Mouse (Mus musculus): ENCODE data around the gene Tlr5. TPM values are rescaled to one million over a fixed set of nuclear protein-coding genes. Genes with fewer than 3 reads are reported as not detected.

Gene Tlr5
- total RNA-seq (2022), result under 1 TPM; 0.16 to 0.94 (median 0.64) TPM

- no peak for DNase-seq (ENCODE audit: low spot score in 2 of 2)
Observed at GRCm38 (mm10) chr1:182954287-182955046, at the start of gene Tlr5. Gene Tlr5 (plus strand): TSS chr1:182954788.

DNA sequence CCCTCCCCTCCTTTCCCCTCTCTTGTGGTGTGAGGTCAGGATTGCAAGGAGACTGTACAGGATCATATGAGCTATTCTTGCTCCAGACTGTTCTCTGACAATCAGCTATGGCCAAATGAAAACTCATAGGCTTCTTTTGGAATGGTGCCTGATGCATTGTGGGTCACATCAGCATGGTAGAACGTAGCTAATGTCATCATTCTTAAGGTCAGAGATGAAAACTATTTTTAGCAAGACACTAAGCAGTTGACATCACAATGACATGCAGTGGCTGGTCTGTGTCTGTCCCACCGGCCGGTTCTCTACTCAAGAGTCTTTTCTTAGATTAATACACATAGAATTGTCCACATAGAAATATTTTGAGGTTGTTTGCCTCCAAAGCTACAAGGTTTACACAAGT is 48.9 kb upstream of the Tlr5 start:
- DNase-seq (ENCODE audit: low spot score in 2 of 2), result no peak

DNA sequence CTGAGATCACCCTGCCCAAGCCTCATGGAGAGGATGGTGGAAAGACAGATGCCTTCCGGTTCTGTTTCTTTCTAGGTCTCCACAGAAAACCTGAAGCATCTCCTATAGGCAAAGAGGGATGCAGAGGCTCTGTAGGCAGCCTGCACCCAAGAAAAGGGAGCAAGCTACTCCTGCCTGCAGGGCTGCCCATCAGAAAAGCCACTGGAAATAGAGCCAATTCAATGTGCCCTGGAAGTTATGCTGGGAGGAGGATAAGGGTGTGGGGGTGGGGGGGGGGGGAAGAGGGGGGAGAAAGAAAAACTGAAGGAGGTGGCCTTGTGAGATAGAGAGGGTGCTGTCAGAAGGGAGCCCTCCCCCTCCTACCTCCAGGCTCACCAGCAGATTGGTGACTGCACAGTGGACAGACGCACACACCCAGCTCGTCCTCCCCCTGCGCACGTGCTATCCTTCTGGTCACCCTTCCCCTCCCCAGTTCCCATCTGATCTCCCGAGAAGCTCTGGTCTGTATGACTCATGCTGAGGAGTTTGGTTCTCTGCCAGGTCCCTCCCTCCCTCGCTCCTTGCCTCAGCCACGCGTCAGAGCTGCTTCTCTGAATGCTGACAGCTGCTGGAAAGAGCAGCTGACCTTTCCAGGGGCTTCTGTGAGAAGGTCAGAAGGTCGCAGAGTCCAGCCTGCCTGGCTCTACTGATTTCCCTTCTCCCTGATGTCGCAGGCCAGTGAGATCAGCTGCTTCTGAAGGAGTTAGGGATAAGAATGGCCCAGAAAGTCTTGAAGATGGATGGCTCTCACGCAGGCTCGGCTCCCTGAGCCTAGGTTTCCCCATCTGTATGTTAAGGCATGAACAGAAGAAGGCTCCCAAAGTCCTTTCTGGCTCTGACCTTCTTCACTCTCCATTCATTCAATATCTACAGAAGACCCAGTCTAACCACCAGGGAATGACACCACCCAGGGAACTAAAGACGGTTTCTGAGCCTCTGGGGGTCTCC is 46.2 kb upstream of the Tlr5 start:
- DNase-seq (ENCODE audit: low spot score in 2 of 2), result peak; percentile 76 to 95

- no peak for DNase-seq (ENCODE audit: low spot score in 2 of 2)
Observed at GRCm38 (mm10) chr1:182909066-182909465, 45.5 kb upstream of the Tlr5 start.

DNA sequence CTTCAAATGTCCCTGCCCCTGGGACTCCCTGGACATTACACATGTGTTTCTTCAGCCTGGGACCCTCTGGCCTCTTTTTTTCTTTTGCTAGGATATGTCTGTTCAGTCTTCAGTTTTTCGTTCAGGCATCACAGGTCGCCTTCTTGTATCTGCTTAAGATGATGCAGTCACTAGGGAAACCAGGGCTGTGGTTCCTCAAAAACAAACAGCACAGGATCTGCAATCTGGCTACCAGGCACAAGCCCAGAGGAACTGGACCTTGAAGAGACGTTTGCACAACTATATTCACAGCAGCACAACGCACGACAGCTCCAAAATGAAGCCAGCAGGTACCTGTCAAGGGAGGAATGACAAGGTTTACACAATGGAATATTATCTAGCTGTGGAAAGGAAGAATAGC is 45.0 kb upstream of the Tlr5 start:
- no peak for DNase-seq (ENCODE audit: low spot score in 2 of 2)

DNA sequence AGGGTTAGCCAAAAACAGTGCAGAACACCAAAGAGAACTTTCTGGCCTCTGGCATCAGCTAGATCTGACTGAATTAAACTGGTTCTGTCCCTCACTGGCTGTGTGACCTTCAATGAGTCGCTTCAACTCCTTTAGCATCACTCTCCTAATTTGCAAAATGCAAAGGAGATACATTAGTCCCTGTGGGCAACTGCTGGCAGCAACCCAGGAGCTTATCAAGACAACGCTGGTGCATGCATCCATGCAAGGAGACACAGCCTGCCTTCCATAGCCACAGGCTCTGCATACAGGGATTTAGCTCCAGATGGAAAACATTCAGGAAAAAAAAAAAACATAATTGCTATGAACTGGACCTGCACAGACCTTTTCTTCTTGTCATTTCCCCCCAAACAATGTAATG is 42.0 kb upstream of the Tlr5 start:
- DNase-seq (ENCODE audit: low spot score in 2 of 2), result no peak

DNA sequence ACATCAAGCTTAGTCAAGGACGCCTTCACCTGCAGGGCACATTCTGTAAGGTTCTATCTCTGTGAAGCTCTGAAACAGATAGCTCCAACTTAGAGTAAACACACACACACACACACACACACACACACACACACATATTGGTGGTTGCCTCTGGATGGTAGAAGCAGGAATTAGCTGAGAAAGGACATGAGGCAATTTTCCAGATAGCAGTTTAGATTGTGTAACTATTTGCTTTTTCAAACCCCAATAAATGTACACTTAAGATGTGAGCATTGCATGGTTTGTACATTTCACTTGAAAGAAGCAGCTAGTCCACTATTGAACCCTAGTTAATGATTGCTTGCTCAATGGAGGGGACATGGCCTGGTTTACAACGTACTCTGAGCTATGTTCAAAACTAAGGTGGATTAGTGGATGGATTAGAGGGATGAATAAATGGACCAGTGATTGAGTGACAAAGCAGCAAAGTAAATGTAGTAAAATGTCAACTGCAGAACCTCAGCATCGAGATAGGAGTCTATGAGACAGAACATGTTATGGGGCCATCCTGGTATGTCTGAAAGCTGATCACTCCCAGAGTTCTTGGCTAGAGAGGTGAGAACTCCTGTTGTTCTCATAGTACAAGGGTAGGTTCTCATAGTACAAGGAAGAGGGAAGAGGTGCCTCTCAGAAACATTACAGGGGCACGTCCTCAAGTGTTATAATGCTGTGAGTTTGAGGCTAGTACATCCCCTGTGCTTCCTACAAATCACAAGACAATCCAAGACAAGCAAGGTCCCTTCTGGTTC is 40.3 kb upstream of the Tlr5 start:
- DNase-seq (ENCODE audit: low spot score in 2 of 2), result no peak

GRCm38 (mm10) chr1:182916166-182916565 is 38.4 kb upstream of the Tlr5 start:
- DNase-seq (ENCODE audit: low spot score in 2 of 2), result no peak

DNA sequence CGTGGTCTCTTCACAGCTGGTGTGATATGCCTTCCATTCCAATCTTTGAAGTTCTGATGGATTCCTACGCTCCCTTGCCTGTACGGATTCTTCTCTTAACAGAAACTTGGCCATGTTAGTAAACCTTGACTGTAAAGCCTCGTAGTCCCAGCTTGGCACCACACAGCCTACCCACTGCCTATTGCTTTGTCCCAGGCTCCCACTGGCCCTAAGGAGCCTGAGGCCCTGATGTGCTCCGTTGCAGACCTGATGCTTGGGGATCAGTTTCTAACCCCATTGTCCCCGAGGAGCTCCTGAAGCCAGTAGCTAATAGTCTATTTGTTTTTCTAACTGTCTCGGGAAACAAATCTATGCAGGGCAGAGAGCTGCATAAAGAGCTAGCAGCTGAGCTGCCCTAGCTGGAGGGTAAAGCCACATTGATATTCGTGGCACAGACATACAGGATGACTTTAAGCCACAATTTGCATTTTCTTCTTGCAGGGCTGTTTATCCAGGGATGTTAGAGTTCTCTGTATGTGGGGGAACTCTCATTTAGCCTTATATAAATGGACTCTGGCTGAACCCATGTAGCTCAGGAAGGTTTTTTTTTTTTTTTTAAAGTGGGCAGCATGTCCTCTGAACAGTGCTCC is 35.8 kb upstream of the Tlr5 start:
- DNase-seq (ENCODE audit: low spot score in 2 of 2), result no peak

DNA sequence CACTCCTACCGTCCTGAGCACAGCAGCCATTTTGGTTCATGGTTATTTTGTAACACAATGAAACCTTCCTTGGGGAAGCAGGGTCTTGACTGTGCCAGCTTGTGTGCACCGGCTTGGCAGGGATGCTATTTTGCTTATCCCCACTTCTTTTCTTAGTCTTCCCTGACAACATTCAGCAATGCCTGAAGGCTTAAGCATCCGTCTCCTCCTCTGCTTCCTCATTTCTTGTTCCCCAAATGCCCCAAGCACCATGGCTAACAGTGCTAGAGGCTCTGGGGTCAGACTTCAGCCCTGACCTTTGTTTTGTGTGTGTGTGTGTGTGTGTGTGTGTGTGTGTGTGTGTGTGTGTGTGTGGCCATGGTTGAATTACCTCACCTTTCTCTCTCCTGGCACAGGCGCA is 31.8 kb upstream of the Tlr5 start:
- no peak for DNase-seq (ENCODE audit: low spot score in 2 of 2)

DNA sequence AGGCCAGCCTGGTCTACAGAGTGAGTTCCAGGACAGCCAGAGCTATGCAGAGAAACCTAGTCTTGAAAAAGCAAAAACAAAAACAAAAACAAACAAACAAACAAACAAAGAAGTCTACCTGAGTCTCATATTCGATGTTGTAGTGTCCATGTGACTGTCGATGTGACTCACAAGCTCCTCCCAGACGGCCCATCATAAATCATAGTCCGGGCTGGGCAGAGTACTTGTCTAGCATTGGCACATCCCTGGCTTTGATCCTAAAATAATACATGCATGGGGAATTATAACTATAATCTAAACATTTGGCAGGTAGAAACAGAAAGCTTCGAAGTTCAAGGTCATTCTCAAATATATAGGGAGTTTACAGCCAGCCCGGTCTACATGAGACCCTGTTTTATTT is 28.1 kb upstream of the Tlr5 start:
- no peak for DNase-seq (ENCODE audit: low spot score in 2 of 2)

DNA sequence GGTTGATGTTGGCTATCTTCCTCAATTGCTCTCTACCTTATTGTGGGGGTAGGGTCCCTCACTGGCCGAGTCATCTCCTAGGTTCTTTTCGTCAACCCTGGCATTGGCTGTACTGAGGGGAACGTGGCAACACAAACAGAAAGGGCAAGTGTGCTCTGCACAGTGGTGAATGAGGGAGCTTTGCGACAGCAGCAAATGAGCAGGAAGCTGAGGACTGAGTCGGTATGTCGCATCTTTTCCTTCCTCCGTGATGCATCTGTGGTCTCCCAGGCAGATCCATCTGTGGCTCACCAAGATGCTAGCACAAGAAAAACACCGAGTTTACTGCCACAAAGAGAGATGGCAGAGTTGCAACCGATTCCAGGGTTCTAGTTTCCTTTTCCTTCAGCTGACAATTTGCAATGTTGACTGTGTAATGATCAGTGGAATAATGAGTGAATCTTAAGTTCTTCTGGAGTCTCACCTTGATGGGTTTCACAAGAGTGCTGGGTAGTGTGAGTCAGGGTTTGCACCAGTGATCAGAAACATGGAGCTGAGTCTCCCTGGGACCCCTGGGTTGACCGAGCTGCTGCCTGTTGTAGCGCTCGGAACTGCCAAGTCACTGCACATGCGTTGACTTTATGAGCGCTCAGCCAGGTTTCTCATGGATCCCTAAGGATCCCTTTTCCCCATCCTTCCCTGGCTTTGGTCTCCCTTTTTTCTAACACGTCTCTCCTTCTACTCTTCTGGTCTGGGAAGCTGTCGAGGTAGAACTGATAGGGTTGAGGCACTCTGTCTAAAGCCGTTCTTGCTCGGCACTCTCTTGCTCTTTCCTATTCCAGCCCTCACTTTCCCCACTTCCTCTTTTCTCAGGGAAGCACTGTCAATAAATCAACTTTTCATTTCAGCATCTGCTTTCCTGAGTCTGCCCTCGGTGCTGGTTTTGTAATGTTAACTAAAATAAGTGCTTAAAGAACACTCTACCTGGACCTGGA is 26.4 kb upstream of the Tlr5 start:
- DNase-seq (ENCODE audit: low spot score in 2 of 2), result no peak

DNA sequence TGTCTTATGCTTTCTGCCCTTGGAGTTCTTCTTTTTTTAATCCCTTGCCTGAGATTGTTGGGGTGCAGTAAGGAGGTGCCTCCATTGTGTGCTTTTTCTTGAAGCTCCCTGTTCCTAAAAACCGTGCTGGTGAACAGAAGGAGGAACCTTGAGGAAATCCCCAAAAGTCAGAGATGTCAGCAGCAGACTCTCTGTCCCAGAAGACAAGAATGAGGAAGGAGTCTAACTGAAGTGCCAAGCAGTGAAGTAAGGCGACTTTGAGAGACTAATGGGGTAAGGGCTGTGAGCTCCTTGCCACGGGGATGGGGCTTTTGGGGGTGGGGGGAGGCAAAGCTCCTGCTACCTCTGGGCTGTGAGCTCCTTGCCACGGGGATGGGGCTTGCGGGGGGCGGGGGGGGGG is 19.1 kb upstream of the Tlr5 start:
- DNase-seq (ENCODE audit: low spot score in 2 of 2), result no peak

- DNase-seq (ENCODE audit: low spot score in 2 of 2), result no peak
Observed at GRCm38 (mm10) chr1:182937486-182938120, 17.0 kb upstream of the Tlr5 start.

DNA sequence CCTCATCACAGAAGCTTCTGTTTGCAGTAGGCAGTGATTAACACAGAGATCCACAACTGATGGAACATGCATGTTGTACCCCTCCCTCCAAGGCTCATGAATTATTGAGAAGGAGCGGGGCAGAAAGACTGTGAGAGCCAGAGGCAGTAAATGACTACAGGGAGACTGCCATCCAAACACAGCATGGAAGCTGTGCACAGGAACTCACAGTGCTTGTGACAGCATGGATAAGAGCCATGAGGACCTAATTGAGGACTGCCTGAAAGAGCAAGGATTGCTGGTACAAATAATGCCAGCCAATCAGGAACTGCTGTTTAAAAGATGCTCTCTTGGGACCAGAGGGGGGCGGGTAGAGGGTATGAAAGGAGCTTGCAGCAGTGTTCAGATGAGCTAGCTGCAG is 12.7 kb upstream of the Tlr5 start:
- DNase-seq (ENCODE audit: low spot score in 2 of 2), result no peak

GRCm38 (mm10) chr1:182943911-182944310 is 10.7 kb upstream of the Tlr5 start:
- no peak for DNase-seq (ENCODE audit: low spot score in 2 of 2)

DNA sequence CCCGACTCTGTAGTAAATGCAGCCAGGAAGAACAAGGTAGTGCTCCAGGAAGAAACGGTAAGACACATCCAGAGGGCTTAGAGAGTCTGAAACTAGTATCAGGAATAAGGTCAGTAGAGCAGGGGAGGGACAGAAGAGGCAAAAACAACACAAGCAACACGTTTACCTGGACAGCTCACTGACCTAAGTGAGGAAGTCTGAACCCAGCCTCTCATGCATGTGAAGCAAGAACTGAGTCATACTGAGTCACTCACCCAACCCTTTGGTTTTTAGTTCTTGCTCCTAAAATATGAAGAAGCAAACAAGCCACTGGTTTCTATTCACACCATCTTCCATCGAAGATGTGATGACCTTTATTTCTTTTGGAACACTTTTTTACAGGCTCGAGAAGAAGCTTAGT is 9.9 kb upstream of the Tlr5 start:
- DNase-seq (ENCODE audit: low spot score in 2 of 2), result no peak

- DNase-seq (ENCODE audit: low spot score in 2 of 2), result no peak
Observed at GRCm38 (mm10) chr1:182945561-182945960, 9.0 kb upstream of the Tlr5 start.

DNA sequence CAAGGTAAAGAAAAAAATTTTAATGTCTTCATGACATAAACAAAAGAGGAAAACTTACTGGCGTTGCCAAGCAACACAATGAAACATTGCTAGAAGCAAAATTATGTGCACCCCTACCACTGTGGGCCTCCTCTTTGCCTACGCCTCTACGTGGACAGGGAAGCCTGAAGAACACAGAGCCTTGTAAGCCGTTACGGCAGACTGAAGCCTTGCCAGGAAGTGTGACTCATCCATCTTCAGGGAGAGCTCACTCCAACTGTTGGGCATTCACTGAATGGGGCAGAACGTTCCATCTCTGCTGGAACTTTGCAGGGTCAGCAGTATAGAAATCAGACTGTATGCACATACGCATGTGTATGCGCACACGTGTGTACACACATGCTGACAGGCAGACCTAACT is 3.3 kb upstream of the Tlr5 start:
- DNase-seq (ENCODE audit: low spot score in 2 of 2), result peak; percentile 31 to 79

- DNase-seq (ENCODE audit: low spot score in 2 of 2), result no peak
Observed at GRCm38 (mm10) chr1:182953165-182953564, 1.4 kb upstream of the Tlr5 start.
